Mouse (Mus musculus) Muller cell, postnatal 12 days (primary cell): ENCODE results near the gene Ntn1.

Experiments used
- DNase-seq: peaks from one replicate; pipeline ENCODE4 v3.0.0-alpha.2; 2015; ENCODE audit errors: inconsistent ontology term

The Ntn1 gene

DNA sequence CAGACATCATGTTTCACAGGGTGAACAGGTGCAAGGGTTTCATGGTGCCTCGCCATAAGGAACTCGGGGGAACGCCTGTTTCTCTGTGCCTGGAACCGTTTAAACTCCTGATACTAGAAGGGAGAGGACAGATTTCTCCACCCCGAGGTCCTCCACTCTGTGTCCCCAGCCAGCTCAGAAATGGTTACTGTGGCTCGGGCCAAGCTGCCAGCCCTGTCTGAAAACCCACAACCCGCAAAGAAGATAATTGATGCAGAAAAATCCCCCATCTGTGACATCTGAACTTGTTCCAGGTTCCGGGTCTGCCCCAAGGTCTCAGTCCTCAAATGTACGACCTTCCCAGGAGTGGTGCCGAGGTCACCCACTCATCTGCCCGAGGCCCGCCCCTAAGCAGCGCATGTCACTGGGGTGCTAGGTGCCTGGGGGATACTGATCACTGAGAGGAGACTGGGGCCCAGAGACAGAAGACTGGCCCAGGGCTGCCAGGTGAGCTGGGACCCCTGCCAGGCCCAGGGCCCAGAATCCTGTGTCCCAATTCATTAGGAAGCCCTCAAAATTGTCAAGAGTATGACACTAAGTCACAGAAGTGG lies 68.9 kb downstream of the Ntn1 start:
- peak; percentile 14 for DNase-seq

DNA sequence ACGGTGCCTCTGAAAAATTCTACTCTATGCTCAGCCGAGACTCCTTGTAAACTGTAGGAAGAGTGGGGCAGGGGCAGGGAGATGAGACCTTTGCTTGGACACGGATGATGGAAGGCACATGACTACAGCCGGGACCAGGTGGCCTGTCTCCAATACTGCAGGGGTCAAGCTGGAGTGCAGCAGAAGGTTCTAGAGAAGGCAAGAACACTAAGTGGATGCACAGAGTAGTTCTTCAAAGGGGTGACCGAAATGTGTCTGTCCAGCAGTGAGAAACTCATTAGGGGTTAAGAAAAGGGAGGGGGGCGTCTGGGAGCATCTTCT lies 69.5 kb downstream of the Ntn1 start:
- DNase-seq: no peak

DNA sequence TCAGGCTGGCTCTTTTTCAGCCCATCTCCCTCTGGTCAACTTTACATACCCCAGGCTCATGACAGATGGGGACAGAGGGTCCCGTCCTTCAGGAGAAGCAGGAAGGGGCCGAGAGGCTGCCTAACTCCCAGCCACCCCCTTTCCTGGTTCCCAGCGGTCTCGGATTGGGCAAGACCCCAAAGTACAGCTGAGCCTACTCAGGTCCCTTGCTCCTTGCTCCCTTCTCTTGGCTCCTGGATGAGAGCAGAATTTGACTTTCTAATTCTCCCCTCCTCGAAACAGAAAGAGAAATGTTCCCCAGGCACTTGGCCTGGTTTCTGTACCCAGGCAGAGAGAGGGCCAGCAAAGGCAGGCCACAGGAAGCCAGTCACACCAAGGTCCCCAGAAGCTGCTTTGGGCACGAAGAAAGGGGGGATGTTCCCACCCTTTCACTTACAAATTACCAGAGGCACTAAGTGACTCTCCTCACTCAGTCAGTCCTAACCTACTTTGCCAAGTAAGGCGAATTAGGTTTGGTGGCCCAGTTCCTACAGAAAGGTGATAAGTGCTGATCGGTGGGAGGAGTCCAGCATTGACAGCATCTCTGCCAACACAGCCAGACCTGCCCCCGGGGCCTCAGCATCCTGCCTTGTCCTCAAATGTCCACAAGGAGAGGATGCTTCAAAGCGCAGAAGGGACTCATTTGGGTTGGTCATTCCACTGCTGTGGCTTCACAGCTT lies 70.1 kb downstream of the Ntn1 start:
- no peak for DNase-seq

DNA sequence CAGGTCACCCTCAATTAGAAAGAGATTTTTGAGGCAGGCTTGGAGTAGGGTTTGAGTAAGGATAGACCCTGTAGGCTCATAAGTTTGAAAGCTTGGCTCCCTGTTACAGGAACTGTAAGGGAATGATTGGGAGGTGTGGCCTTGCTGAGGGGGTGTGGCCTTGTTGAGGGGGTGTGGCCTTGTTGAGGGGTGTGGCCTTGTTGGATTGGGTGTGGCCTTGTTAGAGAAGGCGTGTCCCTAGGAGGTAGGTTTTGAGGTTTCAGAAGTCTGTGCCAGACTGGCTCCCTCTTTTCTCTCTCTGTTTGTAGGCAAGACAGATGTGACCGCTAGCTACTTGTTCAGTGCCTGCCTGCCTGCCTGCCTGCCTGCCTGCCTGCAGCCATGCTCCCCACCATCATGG lies 75.8 kb downstream of the Ntn1 start:
- no peak for DNase-seq

DNA sequence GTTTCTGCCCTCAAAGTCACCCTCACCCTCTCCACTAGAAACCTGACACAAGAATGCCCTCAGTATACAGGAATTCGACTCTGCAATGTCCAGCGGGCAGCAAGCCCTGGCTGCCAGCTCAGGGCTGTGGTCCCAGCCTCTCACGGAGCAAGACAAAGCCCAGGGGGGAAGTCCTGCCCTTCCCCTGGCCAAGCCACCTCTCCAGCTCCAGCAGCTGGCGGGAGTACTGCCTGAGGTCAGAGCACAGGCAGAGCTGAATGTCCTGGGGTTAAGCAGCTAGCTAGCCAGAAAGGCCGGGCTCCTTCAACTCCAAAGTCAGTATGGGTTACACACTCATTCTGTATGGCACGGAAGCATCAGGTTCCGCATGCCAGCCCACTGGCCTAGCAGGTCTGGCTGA lies 79.2 kb downstream of the Ntn1 start:
- peak; percentile 86 for DNase-seq

DNA sequence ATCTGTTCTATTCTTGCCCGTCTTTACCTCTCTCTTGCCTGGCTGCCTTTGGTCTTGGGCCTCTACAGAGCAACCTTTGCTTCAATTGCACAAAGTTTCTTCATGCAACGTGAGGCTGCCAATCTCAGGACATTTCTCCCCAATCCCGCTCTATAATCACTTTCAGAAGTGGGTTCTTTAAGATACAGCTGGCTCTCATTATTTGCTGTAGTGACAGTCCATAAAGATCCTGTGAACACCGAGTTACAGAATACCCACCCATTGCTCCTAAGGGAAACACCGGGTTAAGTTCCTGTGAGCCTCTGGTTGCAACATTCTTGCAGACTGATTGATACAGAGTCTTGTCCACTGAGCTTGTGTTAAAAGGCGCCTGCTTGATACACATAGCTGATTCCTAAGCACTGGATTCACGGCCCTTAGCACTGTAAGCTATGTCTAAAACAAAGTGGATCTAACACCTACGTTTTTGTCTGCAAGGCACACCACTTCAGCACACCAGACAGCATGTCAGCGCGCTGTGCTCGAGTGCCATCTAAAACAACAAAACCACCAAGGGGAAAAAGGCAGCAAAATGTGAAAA lies 85.0 kb downstream of the Ntn1 start:
- no peak for DNase-seq

DNA sequence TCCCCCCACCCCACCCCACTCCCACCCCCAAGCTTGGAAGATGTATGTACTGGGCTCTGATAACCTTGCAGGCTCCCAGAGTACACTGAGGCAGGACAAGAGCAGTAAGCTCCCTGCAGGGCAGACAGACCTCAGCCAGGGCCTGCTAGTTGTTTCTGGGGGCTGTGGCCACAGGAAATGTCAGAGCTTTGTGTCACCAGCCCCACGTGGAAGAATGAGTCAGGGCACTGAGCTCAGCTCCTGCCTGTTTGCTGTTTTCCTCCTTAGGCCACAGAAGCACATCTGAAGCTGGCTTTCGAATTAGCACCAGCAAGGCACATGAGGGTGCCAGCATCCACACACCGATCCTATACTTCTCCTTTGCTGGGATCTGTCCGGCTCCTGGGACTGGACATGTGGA lies 86.8 kb downstream of the Ntn1 start:
- DNase-seq: peak; percentile 67

DNA sequence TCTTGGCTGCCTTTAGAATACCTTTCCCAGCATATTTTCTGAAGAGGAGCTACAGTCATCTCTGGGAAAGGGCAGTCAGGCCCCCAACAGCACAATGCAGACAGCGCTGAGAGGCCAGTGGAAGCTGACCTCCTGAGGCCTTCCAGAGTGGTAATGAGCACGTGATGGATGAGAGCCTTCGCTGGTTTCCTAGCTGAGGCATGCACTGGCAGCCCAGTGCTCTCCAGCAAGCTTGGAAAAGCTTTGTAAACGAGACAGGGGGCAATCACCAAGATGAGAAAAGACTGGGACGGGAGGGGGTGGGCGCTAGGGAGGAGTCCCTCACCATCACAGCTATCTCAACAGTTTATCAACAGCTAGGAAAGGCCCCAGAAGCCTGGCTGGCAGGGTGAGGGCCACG lies 87.6 kb downstream of the Ntn1 start:
- DNase-seq: no peak

DNA sequence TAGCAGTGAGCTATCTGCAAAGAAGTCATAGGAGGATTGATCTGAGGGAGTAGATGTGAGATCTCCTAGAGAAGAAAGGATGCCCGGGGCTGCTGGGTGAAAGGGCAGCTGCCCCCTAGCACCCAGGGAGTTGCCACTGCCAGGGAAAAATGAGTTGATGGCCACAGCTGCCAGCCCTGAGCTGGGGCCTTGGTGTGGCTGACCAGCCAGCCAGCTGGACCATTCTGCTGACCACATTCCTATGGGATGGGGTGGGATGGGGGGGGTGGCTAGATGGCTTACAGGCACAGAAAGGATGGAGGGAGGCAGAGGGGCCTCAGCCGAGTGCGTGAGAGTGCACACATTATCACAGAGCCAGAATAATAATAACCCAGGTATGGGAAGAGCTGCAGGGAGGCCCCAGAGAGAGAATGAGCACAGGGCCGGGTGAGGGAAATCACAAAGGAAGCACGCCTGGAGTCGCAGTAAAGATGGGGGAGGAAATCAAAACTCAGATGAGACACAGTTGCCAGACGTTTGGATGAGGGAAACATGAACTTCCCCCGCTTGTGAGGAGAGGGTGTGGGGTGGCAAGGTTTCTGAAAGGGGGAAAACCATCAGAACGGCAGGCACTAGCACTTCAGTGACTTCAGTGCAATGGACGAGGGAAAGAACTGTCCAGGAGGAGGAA lies 91.6 kb downstream of the Ntn1 start:
- peak; percentile 51 for DNase-seq

DNA sequence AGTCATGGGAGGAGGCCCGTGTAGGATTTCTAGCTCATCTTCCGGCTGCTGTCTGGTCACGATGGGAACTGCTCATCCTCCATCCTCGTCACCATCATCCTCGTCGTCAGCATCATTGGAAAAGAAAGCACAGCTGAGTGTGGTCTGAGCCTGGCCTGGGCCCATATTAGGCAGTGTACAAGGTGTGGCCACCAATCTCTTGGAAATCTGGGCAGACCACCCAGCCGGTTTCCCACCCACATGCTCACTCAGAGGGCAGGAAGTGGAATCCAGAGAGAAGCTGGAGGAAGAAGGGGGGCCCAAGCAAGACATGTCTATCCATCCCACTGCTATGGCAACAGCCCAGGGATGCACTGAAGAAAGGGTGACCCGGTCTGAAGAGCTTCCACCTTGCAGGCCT lies 94.6 kb downstream of the Ntn1 start:
- DNase-seq: no peak

DNA sequence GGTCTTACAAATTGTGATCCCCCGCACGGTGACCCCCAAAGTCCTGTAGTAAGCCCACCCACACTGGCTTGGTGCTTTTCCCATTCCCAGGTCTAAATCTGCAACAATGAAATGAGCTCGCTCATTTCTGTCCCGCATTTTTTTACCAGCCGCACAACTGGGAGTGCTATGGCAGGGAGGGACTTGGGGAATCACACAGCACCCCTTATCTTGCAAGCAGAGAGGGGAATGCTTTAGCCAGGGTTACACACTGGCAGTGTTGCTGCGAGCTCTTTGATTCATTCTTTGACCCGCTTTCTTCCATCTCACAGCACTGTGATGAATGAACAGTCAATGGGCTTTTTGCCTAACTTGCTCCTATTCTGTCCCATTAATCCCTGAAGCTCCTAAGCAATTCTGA lies 98.3 kb downstream of the Ntn1 start:
- peak; percentile 9 for DNase-seq

DNA sequence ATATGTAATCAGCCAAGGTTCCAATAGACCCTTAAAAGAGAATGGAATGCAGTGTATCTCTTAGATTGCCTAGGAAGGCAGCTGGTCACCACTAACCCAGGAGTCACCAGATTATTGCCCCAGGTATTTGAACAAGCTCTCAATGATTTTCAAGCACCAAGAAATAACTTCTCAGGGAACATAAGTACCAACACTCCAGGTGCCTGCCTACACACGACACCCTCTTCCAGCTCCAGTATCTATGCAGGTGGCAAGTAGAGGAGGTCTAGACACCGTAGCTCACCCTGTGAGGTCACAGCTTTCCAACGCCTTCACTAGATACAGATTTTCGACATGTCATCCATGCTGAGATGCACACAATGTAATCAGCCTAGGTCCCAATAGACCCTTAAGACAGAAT lies 99.0 kb downstream of the Ntn1 start:
- no peak for DNase-seq

DNA sequence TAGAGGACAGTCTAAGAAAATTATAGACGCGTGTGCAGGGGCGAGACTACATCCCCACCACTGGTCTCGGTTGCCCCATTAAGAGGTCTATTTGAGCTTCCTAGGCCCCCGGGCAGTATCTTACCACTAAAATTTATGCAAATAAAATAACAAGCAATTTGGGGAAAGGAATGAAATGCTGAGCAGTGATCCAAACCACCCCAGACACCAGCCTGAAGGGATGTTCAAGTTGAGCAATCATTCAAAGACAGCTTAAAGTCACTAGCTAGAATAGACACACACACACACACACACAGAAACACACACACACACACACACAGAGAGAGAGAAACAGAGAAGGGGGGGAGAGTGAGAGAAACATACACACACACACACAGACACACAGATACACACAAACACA lies 105.1 kb downstream of the Ntn1 start:
- no peak for DNase-seq

DNA sequence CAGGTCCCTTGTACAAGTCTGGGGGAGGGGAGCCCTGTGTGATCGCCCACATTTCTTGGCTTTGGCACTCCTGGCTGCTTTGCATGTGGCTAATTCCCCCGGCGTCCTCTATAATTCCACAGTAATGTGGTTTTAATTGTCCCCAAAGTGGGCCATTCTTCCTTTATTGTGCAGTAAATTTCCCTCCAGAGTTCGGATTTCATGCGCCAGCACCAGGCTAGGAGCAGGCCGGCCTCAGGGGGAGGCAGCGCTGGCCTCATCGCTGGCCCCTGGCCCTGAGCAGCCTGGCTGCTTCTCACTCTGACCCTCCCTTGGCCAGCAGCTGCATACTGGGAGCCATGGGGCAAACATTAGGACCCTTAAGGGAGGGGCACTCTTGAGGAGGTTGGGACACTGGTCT lies 110.0 kb downstream of the Ntn1 start:
- DNase-seq: peak; percentile 76

DNA sequence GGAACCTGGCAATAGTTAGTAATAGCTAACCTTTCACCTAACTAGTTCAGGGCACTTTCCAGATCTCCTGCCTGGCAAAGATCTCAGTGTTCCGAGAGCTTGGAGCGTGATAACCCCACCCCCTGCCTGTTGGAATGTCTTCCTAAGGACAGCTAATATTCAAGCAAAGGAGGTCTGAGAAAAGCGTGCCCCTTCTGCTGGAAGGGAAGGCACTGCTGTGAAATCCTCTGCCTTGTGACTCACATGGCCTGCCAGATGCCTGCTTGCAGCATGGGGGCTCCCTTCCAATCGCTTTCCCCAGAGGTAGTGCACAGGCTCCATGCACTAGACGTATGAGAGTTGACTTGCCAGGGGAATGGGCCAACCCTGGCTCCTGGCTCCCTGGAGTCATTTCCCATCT lies 113.3 kb downstream of the Ntn1 start:
- DNase-seq: no peak

DNA sequence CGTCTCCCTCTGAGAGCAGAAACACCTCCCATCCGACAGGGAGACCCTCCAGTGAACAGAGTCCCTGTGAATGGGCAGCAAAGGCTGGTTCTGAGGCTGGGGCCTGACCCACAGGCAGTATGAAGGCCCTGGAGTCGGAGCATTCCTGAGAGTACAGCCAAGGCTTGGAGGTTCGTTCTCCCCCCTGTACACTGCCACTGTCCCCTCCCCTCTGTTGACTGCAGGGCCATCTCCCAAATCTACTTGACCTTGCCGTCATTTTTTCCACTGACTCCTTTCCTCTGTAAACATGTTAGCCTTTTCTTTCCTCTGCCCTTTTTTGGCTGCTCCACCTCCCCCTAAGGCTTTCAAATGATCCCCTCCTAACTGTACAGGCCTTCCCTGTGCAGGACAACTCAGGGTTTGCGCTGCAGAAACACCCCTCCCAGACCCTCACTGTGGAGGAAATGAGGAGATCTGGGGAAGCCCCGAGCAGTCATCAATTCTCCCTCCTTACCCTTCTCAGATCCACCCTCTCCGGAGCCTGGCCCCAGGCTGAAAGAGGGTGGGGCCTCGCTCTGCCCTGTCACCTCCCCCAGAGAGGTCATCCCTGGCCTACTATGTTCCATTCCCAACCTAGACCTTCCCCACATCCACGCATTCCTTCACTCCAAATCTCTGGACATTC lies 114.3 kb downstream of the Ntn1 start:
- DNase-seq: no peak

DNA sequence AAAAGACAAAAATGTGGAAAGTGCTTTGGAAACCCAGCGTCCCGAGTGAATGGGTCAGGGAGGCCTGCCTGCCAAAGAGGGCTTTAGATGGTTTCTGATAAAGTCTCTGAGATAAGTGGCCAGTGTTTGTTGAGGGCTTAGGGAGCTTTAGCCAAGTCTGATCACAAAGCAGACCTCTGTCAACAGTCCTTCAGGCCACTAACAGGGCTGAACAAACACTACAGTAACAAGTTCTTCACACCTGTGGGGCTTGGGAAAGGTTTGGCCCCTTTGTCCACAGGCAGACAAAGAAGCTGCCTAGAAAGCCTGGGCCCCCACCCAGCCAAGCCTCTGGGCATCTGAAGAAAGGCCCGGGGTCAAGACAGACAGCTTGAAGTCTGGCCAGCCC lies 114.9 kb downstream of the Ntn1 start:
- no peak for DNase-seq

DNA sequence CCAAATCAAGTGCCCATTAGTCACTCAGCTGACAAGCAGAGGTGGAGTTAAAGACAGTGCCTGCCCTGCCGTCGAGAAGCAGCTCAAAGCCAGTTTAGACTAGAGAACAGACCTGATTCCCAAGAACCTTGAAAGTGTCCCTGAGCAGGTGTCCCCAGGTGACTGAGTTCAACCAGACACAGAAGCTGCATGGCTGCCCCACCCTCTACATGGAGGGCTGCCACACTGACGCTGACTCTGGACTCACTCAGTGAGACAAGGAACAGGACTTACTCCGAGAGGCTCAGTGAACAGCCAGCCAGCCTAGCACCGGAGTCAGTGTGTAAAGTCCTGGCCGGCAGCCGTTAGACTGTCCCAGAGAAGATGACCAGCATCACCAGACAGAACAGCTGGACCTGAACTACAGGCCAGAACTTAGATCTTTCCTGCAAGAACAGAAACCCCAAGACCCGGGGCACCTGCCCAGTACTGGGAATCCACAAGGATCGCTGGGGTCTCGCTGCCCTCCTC lies 120.6 kb downstream of the Ntn1 start:
- no peak for DNase-seq

DNA sequence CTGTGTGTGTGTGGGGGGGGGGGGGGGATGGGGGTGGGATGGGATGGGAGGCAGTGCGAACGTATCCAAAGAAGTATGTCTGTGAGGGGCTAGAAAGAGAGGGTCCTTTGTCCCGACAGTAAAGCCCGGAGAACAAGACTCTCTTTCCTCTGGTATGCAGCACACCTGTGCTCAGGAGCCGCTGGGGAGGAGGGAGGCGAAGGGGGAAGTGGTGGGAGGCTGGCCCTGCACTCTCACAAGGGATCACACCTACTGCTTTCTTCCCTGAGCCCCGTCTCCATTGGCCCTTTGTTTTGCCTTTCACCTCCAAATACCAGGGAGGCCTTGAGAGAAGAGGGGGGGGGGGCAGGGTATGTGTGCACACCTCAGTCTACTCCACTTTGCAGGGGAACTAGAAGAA lies 123.7 kb downstream of the Ntn1 start:
- no peak for DNase-seq

DNA sequence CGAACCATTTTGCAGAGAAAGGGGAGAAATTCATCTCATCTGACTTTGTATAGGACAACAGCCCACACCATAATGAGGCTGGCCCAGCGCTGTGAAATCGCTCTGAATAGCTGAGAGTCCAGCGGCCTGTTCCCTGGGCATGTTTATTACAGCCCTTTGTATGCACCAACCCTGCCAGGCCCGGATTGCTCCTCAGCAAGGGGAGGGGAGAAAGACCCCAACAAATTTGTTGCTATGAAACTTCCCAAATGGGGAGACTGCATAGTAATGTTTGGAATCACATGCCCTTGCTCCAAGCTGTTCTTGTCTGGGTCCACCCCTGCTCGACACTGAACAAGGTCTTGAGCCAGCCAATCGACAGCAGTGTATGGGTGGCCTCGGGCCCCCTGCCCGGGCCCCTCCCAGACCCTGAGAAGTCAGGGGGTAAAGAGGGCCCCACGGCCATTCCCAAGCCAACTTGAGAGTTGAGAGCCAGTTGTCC lies 126.3 kb downstream of the Ntn1 start:
- DNase-seq: no peak

DNA sequence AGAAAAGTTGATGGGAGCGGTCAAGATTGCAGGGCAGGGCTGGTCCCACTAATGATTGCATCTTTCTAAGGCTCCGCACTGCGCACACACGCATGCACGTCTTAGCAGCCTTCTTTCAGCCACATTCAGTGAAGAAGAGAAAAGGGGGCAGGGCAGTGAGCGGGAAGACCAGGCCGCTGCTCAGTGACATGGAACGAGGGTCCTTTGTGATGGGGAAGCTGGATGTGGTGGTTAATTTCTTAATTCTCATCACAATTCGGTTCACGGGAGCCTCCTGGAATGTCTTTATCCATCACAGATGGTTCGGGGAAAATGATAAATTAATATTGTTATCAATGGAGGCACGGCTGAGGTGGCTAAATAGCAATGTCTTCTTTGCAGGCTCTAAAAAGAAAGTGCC lies 126.8 kb downstream of the Ntn1 start:
- DNase-seq: no peak

DNA sequence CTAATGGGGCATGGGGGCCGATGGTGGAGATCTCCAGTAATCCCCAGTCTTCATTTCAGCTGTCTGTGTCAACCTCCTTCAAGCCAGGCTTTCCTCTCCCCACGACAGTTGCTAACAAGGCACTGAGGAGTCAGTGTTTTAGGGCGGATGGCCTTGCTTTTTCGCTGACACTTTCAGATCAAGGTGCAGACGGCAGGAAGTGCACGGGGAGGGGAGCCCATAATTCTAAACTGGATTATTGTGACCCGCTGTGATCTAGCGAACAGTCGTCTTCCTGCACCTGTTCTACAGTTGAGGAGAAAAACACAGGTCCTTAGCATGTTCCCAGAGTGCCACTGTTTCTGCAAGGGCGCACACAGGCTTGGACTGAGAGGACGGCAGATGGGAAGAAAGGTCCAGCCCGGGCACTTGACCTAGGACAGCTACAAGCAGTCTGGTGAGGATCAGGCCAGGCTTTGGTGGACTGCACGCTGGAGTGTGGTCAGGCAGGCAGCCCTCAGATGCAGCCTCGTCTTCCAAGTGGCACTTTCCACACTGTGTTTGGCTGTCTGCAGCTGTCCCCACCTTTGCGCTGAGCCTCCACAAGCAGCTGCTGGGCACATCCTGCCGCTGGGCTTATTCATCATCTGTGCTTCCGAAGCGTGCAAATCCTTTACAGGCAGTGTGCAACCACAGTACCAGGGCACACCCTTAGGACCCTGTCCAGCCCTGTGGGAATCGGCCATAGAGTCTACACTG lies 129.7 kb downstream of the Ntn1 start:
- no peak for DNase-seq
